Mouse (Mus musculus) megakaryocyte, embryonic 14.5 days (primary cell): ENCODE results near the gene Gal3st1.

ENCODE experiments used
- FLI1 ChIP-seq: IDR thresholded peaks from 2 replicates; pipeline ENCODE4 v1.6.1; 2012; ENCODE audit warnings: low read length, inconsistent platforms, mixed read lengths
- GATA1 ChIP-seq: IDR thresholded peaks from 3 replicates; pipeline ENCODE4 v1.6.1; 2012; ENCODE audit warnings: mixed read lengths, low read length, inconsistent platforms, borderline replicate concordance

DNA sequence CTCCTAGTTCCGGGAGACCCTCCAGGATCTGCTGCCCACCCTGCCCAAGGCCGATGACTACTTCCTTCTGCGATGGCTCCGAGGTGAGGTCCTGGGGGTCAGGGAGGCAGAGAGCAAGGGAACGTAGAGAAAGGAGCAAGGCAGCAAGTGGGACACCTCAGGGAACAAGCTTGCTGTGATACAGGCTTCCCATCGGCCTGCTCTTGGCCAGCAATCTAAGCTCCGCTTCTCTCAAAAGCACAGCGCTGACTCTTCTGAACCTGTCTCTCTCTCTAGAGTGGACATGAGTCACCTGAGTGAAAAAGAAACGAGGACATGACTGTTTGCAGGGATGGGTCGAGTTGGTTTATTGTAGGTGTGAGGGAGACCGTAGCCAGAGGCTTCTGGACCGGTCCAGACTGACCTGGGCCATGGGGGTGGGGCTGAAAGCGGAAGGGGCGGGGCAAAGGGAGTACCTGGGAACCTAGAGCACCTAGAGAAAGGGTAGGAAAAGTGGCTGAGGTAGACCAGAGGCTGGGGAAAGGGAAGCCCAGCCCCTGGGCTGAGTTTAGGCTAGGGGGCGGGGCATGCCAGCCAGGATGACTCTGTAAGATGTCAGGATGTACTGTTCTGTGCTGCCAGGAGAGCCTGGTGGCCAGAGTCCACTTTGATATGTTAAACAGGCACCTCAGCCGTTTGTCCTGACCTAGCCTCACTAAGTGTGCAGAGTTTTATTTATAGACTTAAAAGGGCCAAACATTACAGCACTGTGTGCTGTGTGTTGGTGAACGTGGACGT is 51.9 kb downstream of the Gal3st1 start:
- TF ChIP-seq FLI1 = no peak
- no peak for TF ChIP-seq GATA1
